Mouse (Mus musculus): ENCODE measurements at regions not wholly inside any gene's neighbourhood (a gene's known extent, or its start where the extent isn't known, plus 50 kb on each side); places are given as distances from the start of the nearest gene placed in this dataset.

- no peak for DNase-seq (ENCODE audit: low spot score in 2 of 2)
These were observed 76.7 kb upstream of the Kcnd3 start for GRCm38 (mm10) chr3:105375383-105375782.

- no peak for DNase-seq (ENCODE audit: low spot score in 2 of 2)
These were observed 76.3 kb upstream of the Kcnd3 start for GRCm38 (mm10) chr3:105375820-105376219.

- DNase-seq (ENCODE audit: low spot score in 2 of 2): no peak
These were observed 75.8 kb upstream of the Kcnd3 start for GRCm38 (mm10) chr3:105376346-105376745.

- DNase-seq (ENCODE audit: low spot score in 2 of 2): no peak
These were observed 71.3 kb upstream of the Kcnd3 start for GRCm38 (mm10) chr3:105380818-105381217.

- DNase-seq (ENCODE audit: low spot score in 2 of 2): peak in 1 of 2 experiments; percentile 24
These were observed 59.3 kb upstream of the Kcnd3 start for GRCm38 (mm10) chr3:105392611-105393514.

Data from layer of hippocampus, adult 8-10 months (tissue).